Mouse (Mus musculus) heart, adult 2 months (tissue): ENCODE results near the gene Syce1. TPM values are rescaled to one million over a fixed set of nuclear protein-coding genes. Genes with fewer than 3 reads are reported as not detected.

Source experiments
- DNase-seq, 2 experiments: peaks; one replicate each; pipeline ENCODE4 v3.0.0; 2021
- H3K27ac ChIP-seq: fragments of 200-600 bp; 2 replicates; pipeline ENCODE4 v1.8.1; 2022
- H3K27me3 ChIP-seq: fragments of 200-500 bp; 2 replicates; pipeline ENCODE4 v1.6.1; 2012; ENCODE audit warnings: mild to moderate bottlenecking, low read length, inconsistent platforms, mixed read lengths; ENCODE audit not compliant: control insufficient read depth, insufficient read depth
- H3K36me3 ChIP-seq: fragments of 200-500 bp; 2 replicates; pipeline ENCODE4 v1.6.1; 2012; ENCODE audit warnings: low read length, inconsistent platforms; ENCODE audit not compliant: control insufficient read depth, insufficient read depth
- H3K4me1 ChIP-seq: fragments of 200-500 bp; 2 replicates; pipeline ENCODE4 v1.6.1; 2011; ENCODE audit warnings: low read length; ENCODE audit not compliant: control insufficient read depth, insufficient read depth
- H3K4me3 ChIP-seq: fragments of 200-600 bp; 2 replicates; pipeline ENCODE4 v1.8.1; 2022
- H3K79me2 ChIP-seq: fragments of 200-500 bp; replicated peaks from 2 replicates; pipeline ENCODE4 v1.6.1; 2012; ENCODE audit warnings: mild to moderate bottlenecking, inconsistent platforms, low read length, moderate library complexity, mixed read lengths; ENCODE audit not compliant: control insufficient read depth, insufficient read depth
- H3K9ac ChIP-seq: fragments of 200-500 bp; 2 replicates; pipeline ENCODE4 v1.6.1; 2012; ENCODE audit warnings: low read depth, mild to moderate bottlenecking, control low read depth, inconsistent platforms, low read length, mixed read lengths
- CTCF ChIP-seq: fragments of 200-600 bp; IDR thresholded peaks from 2 replicates; pipeline ENCODE4 v1.8.1; 2022; ENCODE audit warnings: antibody characterized with exemption, mild to moderate bottlenecking, moderate library complexity
- EP300 ChIP-seq: fragments of 200-500 bp; IDR thresholded peaks from 2 replicates; pipeline ENCODE4 v1.6.1; 2011; ENCODE audit warnings: low read depth, low read length, control low read depth; ENCODE audit not compliant: insufficient read depth
- POLR2A ChIP-seq: fragments of 200-500 bp; IDR thresholded peaks from 2 replicates; pipeline ENCODE4 v1.6.1; 2011; ENCODE audit warnings: mild to moderate bottlenecking, low read depth, low read length, control low read depth; ENCODE audit not compliant: insufficient read depth
- WGBS: fragments of 180-500 bp; shearing (Covaris S2); methylation state at CpG from one replicate; pipeline ENCODE4 v1.1.7; 2018; 5-methylcytosine and 5-hydroxymethylcytosine counted together
- intact Hi-C: fragments of 180-260 bp; cut with DNase I; formaldehyde crosslinking; loops from one replicate; pipeline ENCODE4 v1.15.1; 2025
- polyA plus RNA-seq: library from polyadenylated mRNA; depleted of rRNA; stranded (reverse); fragments of >200 nt; gene quantifications from 2 replicates; pipeline ENCODE4 v1.2.3, GENCODE M21; 2012
- total RNA-seq, 2 experiments: library from RNA; stranded (reverse); gene quantifications; 2 replicates each; pipeline ENCODE4 v1.2.3; 2021

The Syce1 gene
- total and polyA plus RNA-seq, 3 experiments = 0.10 TPM; not detected in 2

- no peak for TF ChIP-seq POLR2A
- TF ChIP-seq EP300 = no peak
- no peak for TF ChIP-seq CTCF
- H3K4me3 ChIP-seq = no peak overlapping the region
- no peaks in the 10 kb centered on the region for H3K36me3 ChIP-seq
- H3K9ac ChIP-seq = no peak overlapping the region
- no peak overlapping the region for H3K27ac ChIP-seq
- no peak for DNase-seq
- no peaks in the 10 kb centered on the region for H3K27me3 ChIP-seq
- H3K4me1 ChIP-seq = no peaks in the 10 kb centered on the region; the same call in 1 of the 2 replicates
- intact Hi-C loops = no loop called here
- WGBS = 47% methylated on average over 6 of the region's 6 CpGs
- no peaks in the 10 kb centered on the region for H3K79me2 ChIP-seq
These were observed 43.8 kb upstream of the Syce1 start for GRCm38 (mm10) chr7:140831447-140831846.

DNA sequence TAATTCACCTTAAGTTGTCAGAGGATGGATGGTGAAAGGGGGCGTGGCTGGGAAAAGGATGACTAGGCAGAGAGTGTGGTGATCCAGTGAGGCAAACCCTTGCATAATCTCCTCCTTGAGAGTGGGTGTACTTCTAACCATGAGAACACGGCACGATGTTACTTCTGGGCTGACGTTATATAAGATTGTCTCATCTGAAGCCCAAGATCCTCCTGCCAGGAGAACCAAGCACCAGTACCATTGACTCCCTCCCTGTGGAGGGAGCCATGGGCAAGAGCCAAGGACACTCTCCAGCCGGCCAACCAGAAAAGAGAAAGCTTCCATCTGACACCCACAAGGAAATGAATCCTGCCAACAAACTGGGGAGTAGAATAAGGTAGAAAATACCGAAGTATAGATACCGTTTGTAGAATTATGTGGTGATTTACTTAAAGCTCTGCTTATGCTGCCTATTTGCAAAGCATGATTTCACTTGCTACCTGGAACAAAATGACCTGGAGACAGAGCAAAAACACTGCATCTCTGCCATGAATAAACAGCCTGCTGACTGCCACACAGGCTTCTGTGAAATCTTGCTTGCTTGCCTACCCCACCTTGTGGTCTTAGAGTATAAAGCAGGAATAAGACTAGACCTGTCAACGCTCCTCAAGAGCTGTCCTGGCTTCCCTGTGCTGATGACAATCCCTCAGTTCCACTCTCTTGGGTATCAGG, 40.7 kb upstream of the Syce1 start:
- TF ChIP-seq CTCF (peak; percentile 59), POLR2A (no peak)
- H3K79me2 ChIP-seq = no peaks in the 10 kb centered on the region
- 15% methylated on average over 8 of the region's 8 CpGs for WGBS
- H3K9ac ChIP-seq = no peak overlapping the region
- H3K27me3 ChIP-seq = no peaks in the 10 kb centered on the region
- H3K4me3 ChIP-seq = no peak overlapping the region
- H3K27ac ChIP-seq = no peak overlapping the region
- intact Hi-C loops = loop anchor here (5.0 kb wide), 1 partner anchor 751 kb away; no protein-coding TSS in a partner anchor
- DNase-seq = no peak
- no peaks in the 10 kb centered on the region; the same call in 1 of the 2 replicates for H3K4me1 ChIP-seq
- no peaks in the 10 kb centered on the region for H3K36me3 ChIP-seq

- Histone ChIP-seq H3K27me3 (no peaks in the 10 kb centered on the region), H3K9ac (no peak overlapping the region), H3K4me1 (peaks cover 2% of the 10 kb centered on the region; the same call in 1 of the 2 replicates), H3K36me3 (no peaks in the 10 kb centered on the region), H3K79me2 (no peaks in the 10 kb centered on the region), H3K4me3 (no peak overlapping the region), H3K27ac (no peak overlapping the region)
- DNase-seq = no peak
- WGBS = 91% methylated on average over 4 of the region's 4 CpGs
- TF ChIP-seq POLR2A (no peak), CTCF (no peak), EP300 (no peak)
- intact Hi-C loops = no loop called here
These were observed 35.1 kb upstream of the Syce1 start for GRCm38 (mm10) chr7:140822731-140823130.

DNA sequence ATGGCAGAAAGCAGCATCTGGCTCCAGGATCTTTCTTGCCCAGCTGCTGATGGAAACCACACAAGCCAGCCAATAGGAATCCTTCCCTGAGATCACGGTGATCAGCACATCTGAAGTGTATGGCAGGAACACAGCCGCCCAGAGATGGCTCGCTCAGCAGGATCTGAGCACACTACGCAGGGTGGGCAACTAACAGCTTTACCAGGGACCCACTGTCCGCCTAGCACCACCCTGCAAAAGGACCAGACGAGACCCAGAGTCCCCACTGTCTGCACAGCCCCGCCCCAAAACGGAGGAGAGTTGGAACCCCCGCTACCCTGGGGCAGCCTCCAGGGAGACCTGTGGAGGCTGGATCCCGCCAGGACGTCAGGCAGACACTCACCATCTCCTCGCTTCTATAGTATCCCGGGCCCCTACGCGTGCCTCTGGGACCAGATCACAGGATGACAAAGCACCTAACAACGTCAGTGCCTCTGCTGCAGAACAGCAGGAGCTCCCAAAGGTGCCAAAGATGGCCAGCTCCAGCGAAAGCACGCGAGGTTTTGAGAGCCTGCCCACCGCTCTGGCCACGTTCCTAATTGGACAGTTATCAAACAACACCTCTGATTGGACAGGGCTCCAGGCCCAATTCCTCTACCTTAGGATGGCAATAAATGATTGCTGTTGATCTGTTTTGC, 34.1 kb upstream of the Syce1 start, which contains the start of gene Zfp941:
Zfp941 (minus strand) TSS at position 526 of the 677 bp plus-strand sequence.
- no peak for DNase-seq
- Histone ChIP-seq H3K4me3 (peak within 1 kb of the TSS; percentile 27; the same call in 1 of the 2 replicates), H3K4me1 (peaks cover 2% of the 10 kb centered on the region; the same call in 1 of the 2 replicates), H3K79me2 (no peaks in the 10 kb centered on the region), H3K9ac (peak within 1 kb of the TSS; percentile 33), H3K36me3 (no peaks in the 10 kb centered on the region), H3K27ac (no peak within 1 kb of the TSS), H3K27me3 (no peaks in the 10 kb centered on the region)
- 3% methylated on average over 21 of the region's 21 CpGs for WGBS
- intact Hi-C loops = no loop called here
- TF ChIP-seq POLR2A = no peak
- no peak for TF ChIP-seq EP300
- no peak for TF ChIP-seq CTCF

DNA sequence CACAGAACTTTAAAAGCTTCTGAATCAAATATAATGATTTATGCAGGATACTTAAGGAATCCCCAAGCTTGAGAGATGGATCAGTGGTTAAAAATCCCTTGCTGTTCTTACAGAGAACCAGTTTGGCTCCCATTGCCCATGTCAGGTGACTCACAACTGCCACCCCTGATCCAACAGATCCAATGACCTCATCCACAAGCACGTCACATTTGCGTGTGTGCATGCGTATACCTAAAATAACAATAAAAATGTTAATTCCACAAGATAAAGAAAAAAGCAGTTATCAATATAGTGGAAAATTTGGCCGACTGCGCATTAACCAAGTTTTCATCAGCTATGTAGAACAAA, 33.6 kb upstream of the Syce1 start:
- no peaks in the 10 kb centered on the region for H3K36me3 ChIP-seq
- peaks cover 2% of the 10 kb centered on the region; the same call in 1 of the 2 replicates for H3K4me1 ChIP-seq
- DNase-seq = no peak
- WGBS = 43% methylated on average over 5 of the region's 5 CpGs
- TF ChIP-seq EP300 (no peak), CTCF (no peak), POLR2A (no peak)
- H3K27ac ChIP-seq = no peak overlapping the region
- H3K9ac ChIP-seq = no peak overlapping the region
- H3K4me3 ChIP-seq = no peak overlapping the region; the same call in 1 of the 2 replicates
- intact Hi-C loops = no loop called here
- no peaks in the 10 kb centered on the region for H3K27me3 ChIP-seq
- no peaks in the 10 kb centered on the region for H3K79me2 ChIP-seq

- Histone ChIP-seq H3K4me1 (peaks cover 2% of the 10 kb centered on the region; the same call in 1 of the 2 replicates), H3K79me2 (no peaks in the 10 kb centered on the region), H3K27me3 (no peaks in the 10 kb centered on the region), H3K36me3 (no peaks in the 10 kb centered on the region), H3K9ac (no peak overlapping the region), H3K27ac (no peak overlapping the region), H3K4me3 (no peak overlapping the region)
- DNase-seq = no peak
- 61% methylated on average over 4 of the region's 4 CpGs for WGBS
- intact Hi-C loops = no loop called here
- TF ChIP-seq CTCF = no peak
- TF ChIP-seq EP300 = no peak
- no peak for TF ChIP-seq POLR2A
These were observed 32.5 kb upstream of the Syce1 start for GRCm38 (mm10) chr7:140820173-140820572.
